Mouse (Mus musculus): Measurements from ENCODE around the gene Cgrrf1. TPM values are rescaled to one million over a fixed set of nuclear protein-coding genes. Genes with fewer than 3 reads are reported as not detected.

The Cgrrf1 gene
- total RNA-seq, 2 experiments from 2014 or later, result 21.2 to 28.4 TPM

- no peak for ATAC-seq (replicated peaks; ENCODE audit: poor library complexity, severe bottlenecking)
Measured at GRCm38 (mm10) chr14:46885429-46885755, 53.5 kb downstream of the Cgrrf1 start.

- peak; percentile 27; the same call in 1 of the 2 replicates for ATAC-seq (replicated peaks; ENCODE audit: poor library complexity, severe bottlenecking)
Measured at GRCm38 (mm10) chr14:46885891-46886301, 54.0 kb downstream of the Cgrrf1 start.

GRCm38 (mm10) chr14:46889096-46889495, 57.2 kb downstream of the Cgrrf1 start:
- ATAC-seq (replicated peaks; ENCODE audit: poor library complexity, severe bottlenecking), result no peak

- no peak for ATAC-seq (replicated peaks; ENCODE audit: poor library complexity, severe bottlenecking)
Measured at GRCm38 (mm10) chr14:46893961-46894360, 62.0 kb downstream of the Cgrrf1 start.

- no peak for ATAC-seq (replicated peaks; ENCODE audit: poor library complexity, severe bottlenecking)
Measured at GRCm38 (mm10) chr14:46897953-46898352, 66.0 kb downstream of the Cgrrf1 start.

GRCm38 (mm10) chr14:46898626-46899025, 66.7 kb downstream of the Cgrrf1 start:
- no peak for ATAC-seq (replicated peaks; ENCODE audit: poor library complexity, severe bottlenecking)

- ATAC-seq (replicated peaks; ENCODE audit: poor library complexity, severe bottlenecking), result no peak
Measured at GRCm38 (mm10) chr14:46902498-46903087, 70.7 kb downstream of the Cgrrf1 start.

Other genes with a start within 250 kb of the Cgrrf1 start
- 16.5 and 38.8 TPM in 2 replicates for gene Cdkn3, start 71.6 kb upstream of the Cgrrf1 start, total RNA-seq (2014; fragmentation: Nextera tagmentation)
- gene Cdkn3, start 71.6 kb upstream of the Cgrrf1 start, total RNA-seq (2017), result 26.6 and 39.0 TPM in 2 replicates
- 109 and 141 TPM in 2 replicates for gene Cnih1, start 43.7 kb upstream of the Cgrrf1 start, total RNA-seq (2014; fragmentation: Nextera tagmentation)
- 69.1 and 74.7 TPM in 2 replicates for gene Cnih1, start 43.7 kb upstream of the Cgrrf1 start, total RNA-seq (2017)
- gene Gmfb, start 9.9 kb upstream of the Cgrrf1 start, total RNA-seq (2014; fragmentation: Nextera tagmentation), result 56.9 and 63.9 TPM in 2 replicates
- 77.5 and 113 TPM in 2 replicates for gene Gmfb, start 9.9 kb upstream of the Cgrrf1 start, total RNA-seq (2017)
- gene Samd4, start 50.7 kb downstream of the Cgrrf1 start, total RNA-seq (2014; fragmentation: Nextera tagmentation), result not detected in 2 replicates
- gene Samd4, start 50.7 kb downstream of the Cgrrf1 start, total RNA-seq (2017), result not detected in 2 replicates